Mouse (Mus musculus): Measurements from ENCODE around the gene Oasl2.
"Not testable (repeated sequence)": the region's sequence is repeated elsewhere in the genome, so short reads cannot be mapped to it uniquely, and the experiment has no call there.

The Oasl2 gene

GRCm38 (mm10) chr5:114896688-114897373, at the start of gene Oasl2:
Oasl2 (plus strand) TSS chr5:114896936.
- no peak for DNase-seq

DNA sequence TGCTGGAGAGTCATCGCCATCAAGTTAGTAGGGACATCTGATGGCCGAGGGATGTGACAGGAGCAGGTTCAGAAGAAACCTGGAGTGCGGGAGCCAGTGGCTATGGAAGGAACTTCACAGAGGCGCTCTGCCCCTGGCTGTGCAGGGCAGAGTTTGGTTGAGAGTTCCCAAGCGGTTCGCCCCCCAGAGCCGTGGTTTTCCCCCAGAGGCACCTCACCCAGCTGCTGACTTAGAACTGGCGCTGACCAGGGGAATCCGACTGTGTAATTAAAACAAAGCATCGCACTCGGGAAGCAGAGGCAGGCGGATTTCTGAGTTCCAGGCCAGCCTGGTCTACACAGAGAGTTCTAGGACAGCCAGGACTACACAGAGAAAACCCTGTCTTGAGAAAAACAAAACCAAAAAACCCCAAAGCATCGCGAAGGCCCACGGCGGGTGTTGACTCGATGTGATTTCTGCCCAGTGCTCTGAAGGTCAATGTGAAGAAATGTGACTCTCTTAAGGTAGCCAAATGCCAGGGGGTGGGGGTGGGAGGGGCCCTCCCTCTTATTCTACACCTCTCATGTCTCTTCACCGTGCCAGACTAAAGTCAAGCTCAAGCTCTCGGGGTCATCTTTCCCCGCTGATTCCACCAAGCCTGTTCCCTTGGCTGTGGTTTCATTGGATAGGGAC, 45.0 kb upstream of the Oasl2 start:
- DNase-seq: no peak

DNA sequence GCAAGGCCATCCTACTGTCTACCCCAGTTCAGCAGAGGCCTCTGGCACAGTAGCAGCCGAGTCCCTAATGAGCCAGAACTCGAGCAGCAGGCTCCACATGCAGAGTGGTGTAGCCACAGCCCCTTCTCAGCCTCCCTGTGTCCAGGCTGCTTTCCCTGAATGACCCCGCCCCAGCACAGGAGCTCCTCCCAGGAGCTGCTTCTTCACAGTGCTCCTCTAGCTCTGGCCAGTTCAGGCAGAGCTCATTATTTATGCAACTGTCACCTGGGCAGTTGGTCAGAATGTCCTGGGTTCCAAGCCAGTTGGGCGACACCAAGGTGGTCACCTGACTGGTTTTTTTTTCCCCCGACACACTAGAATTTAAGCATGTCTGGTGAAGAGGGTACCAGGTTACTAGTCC, 43.4 kb upstream of the Oasl2 start, which contains the start of gene 4930519G04Rik:
4930519G04Rik (plus strand) TSS at position 301 of the 400 bp plus-strand sequence.
- not testable (repeated sequence) for DNase-seq

DNA sequence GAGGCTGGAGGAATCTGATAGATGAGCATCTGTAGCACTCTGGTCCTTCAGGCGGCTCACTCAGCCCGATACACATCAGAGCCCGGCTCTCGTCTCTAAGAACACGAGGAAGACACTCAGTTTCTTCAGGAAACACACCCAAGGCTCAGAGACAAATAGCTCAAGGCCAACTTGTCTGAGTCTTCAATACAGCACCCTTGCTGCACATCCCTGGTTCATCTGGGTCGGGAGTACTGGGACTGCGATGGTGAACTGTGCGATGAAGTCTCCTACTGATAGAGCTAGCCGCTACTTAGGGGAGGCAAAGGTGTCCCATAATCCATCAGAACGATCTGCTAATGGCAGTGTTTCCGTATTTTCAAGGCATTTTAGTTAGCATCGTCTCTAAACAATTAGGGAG, 38.2 kb upstream of the Oasl2 start, which contains the start of gene Gm9936:
Gm9936 (minus strand) TSS at position 101 of the 400 bp plus-strand sequence.
- no peak for DNase-seq

DNA sequence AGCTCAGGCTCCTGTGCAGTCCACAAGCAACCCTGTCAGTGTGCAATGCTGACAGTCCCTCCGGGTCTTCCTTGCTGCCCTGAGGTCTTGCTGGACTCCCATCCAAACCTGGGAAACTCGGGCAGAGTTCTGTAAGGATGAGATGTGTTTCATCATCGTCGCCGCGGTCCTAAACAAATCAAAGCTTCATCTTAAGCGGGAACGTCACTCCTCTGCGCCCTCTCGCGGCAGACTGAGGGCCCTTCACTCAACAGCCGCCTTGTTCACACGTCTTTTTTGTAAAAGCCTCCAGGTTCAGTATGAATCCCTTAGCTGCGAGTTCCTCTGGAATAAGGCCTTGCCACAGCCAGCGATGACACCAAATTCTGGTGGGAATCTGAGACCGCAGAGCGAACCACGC, 37.5 kb upstream of the Oasl2 start:
- DNase-seq: peak; percentile 83

DNA sequence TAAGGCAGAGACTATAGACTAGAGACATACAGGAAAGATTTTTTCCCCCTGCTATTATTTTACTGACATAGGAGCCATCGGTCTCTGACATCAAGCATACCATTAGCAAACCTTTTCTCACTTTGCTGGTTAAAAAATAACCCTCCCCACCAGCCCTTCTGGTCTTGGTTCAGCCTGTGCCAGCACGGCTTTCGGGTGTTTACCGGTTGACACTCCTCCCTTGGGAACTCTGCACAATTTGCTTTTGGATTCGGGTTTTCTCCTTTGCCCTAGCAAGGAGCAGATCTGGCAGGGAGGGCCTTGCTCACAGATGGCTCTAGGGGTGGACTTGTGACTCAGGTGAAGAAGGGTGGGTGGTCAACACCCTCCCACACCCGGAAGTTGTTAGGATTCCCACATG, 35.0 kb upstream of the Oasl2 start:
- DNase-seq: peak; percentile 40

- no peak for DNase-seq
Measured at GRCm38 (mm10) chr5:114864813-114865212, 31.9 kb upstream of the Oasl2 start.

DNA sequence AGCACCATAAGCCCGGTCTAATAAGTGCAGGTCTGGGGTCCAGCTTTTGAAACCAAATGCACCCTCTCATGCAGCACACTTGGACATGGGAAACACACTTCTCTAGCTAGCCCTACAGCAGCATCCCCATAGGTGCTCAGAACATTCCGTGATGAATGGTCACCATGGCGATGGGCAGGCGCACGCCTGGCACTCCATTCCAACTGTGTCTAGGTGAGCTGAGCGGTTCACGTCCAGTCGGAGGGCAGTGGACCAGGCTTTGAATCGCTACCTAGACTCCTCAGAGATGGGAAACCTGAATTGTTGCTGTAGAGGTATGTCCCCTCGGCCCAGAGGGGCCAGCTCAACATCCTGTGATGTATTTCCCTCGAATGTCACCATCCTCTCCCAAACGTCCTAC, 31.5 kb upstream of the Oasl2 start:
- DNase-seq: no peak

DNA sequence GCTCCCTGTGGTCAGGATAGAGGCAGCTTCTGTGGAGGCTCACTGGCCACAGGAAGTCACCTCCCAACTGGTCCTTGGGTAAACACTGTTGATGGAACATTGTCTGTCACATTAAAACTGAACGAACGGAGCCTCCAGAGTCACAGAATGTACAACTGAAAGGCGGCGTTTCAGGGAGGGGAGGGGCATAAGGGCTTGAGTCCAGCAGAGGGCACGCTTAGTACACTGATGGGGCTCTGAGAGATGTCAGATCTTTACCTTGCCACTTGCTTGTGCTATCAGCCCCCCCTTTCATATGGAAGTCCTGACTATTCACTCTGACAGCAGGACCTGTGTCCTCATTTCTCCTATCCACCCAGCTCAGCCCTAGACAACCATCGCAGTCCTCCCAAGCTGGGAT, 20.9 kb upstream of the Oasl2 start:
- peak; percentile 60 for DNase-seq

GRCm38 (mm10) chr5:114876331-114876730, 20.4 kb upstream of the Oasl2 start:
- no peak for DNase-seq

GRCm38 (mm10) chr5:114877487-114877886, 19.2 kb upstream of the Oasl2 start:
- DNase-seq: no peak

DNA sequence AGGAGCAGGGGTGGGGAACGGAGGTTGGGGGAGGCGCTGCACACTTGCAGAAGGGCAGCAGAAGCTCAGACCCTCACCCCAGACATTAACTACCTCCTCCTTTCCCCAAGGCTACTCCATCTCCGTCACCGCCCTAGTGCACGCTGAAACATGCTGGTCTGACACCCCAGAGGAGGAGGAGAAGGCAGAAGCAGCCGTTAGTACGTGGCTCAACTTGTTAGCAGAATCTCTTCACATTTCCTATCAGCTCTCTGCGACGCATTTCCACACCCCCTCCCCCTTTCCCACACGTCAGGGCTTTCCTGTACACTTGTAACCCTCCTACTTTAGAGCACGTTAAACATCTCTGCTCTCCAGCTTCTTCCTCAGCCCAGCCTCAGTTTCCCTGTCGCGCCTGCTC, 17.3 kb upstream of the Oasl2 start:
- no peak for DNase-seq

- DNase-seq: not testable (repeated sequence)
Measured at GRCm38 (mm10) chr5:114882319-114882718, 14.4 kb upstream of the Oasl2 start.

GRCm38 (mm10) chr5:114883022-114883421, 13.7 kb upstream of the Oasl2 start:
- DNase-seq: no peak

- no peak for DNase-seq
Measured at GRCm38 (mm10) chr5:114886801-114887200, 9.9 kb upstream of the Oasl2 start.

DNA sequence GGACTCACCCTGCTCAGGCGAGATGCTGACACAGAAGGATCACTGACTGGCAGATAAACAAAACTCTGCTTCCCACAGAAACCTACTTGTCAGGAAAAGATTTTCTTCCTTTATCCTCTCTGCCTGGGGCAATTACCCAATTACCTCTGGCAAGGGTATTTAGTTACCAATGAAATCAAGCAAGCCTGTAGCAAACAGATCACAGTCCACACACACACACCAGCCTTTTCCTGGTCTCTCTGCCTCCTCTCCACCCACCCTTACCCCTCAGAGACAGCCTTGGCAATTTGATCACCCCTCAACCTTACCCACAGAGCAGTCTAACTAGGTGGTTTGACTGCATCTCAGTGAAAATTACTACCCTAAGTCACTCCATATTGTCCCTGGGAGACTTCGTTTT, 7.7 kb upstream of the Oasl2 start:
- no peak for DNase-seq

DNA sequence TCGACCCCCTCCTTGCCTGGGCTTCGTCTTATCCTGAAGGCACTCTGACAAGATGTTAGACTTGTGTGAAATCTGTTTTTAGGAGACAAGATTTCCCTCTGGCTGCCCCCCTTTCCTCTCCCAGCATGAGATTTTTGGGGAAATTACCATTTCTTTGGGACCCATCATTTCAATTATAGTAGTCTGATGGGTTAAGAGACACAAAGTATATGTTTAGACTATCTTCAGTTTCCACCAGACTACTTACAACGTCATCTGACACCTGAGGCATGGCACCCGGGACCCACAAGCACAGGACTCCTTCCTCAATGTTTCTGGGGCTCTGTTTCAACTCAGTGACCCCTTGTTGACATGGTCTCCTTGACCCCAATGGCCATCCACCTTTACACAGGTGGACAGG, 1.2 kb upstream of the Oasl2 start:
- no peak for DNase-seq

GRCm38 (mm10) chr5:114897374-114897793, 648 bp downstream of the Oasl2 start:
- peak; percentile 64 for DNase-seq

DNA sequence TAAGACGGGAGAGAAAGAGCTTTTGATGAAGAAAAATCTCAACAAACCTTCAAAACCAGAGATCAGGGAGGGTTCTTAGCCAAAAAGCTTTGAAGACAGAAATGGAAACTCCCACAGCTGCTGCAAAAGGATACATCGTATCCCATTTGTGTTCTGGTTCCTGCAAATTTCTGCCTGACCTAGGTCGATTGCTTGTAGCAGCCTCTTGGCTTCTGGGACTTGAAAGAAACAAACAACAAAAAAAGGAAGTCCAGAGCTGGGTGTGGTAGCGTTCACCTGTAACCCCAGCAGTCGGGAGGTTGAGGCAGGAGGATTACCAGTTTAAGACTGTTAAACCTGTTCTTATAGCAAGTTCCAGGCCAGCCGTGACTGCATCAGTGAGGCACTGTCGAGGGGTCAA, 2.1 kb downstream of the Oasl2 start:
- no peak for DNase-seq

DNA sequence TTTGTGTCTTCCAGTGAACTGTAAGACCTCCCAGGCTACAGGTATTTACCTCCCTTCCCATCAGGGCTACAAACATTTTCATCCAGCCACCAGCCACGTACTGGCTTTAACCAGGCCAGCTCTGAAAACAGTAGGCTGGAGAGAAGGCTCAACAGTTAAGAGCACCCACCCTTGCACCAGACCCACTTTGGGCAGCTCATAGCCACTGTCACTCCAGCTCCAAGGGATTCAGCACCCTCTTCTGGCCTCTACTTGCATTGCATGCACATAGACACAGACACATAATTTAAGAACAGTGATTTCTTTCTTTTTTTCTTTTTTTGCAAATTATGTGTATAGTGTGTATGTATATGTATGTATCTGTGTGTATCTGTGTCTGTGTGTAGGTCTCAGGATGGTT, 5.7 kb downstream of the Oasl2 start:
- peak; percentile 74 for DNase-seq

GRCm38 (mm10) chr5:114908598-114909305, 12.0 kb downstream of the Oasl2 start:
- DNase-seq: no peak

- DNase-seq: no peak
Measured at GRCm38 (mm10) chr5:114913686-114914085, 16.9 kb downstream of the Oasl2 start.

DNA sequence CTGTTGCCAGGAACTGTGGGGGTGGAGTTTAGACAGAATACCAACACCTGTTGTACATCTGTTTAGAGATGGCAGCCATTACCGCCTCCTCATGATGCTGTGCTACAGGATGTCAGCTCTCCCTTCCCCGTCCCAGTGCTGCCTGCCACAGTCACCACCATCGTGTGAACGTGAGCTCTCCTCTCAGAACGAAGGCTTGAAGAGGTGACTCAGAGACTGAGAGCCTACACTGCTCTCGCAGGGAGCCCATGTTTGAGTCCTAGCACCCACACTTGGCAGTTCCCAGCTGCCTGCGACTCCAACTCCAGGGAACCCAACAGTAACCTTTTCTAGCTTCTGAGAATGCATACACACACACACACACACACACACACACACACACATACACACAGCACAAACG, 18.1 kb downstream of the Oasl2 start:
- DNase-seq: no peak

GRCm38 (mm10) chr5:114915854-114916253, 19.1 kb downstream of the Oasl2 start:
- DNase-seq: no peak

Data from kidney, postnatal 10 days (tissue).